Mouse (Mus musculus) forebrain, embryonic 16.5 days (tissue): ENCODE measurements around the gene Ms4a18. TPM values are rescaled to one million over a fixed set of nuclear protein-coding genes. Genes with fewer than 3 reads are reported as not detected.
A peak's percentile ranks its signal among the peaks of the same experiment; 100 is the strongest.

Experiments
- ATAC-seq: fragments of 200-750 bp; cut with Nextera tagmentation; 2 replicates; pipeline ENCODE4 v1.8.0; 2017; ENCODE audit warnings: mild to moderate bottlenecking, moderate library complexity
- H3K27ac ChIP-seq: fragments of 300-500 bp; sonication (generic); 2 replicates; pipeline ENCODE4 v1.5.1; 2014; ENCODE audit warnings: low read length, control low read depth
- H3K27me3 ChIP-seq: fragments of 300-500 bp; sonication (generic); replicated peaks from 2 replicates; pipeline ENCODE4 v1.6.1; 2014; ENCODE audit warnings: low read length; ENCODE audit not compliant: control insufficient read depth, insufficient read depth
- H3K36me3 ChIP-seq: fragments of 300-500 bp; sonication (generic); 2 replicates; pipeline ENCODE4 v1.6.1; 2014; ENCODE audit not compliant: control insufficient read depth, insufficient read depth
- H3K4me1 ChIP-seq: fragments of 300-500 bp; sonication (generic); replicated peaks from 2 replicates; pipeline ENCODE4 v1.6.1; 2014; ENCODE audit warnings: low read length; ENCODE audit not compliant: control insufficient read depth, insufficient read depth
- H3K4me2 ChIP-seq: fragments of 300-500 bp; sonication (generic); 2 replicates; pipeline ENCODE4 v1.6.1; 2014; ENCODE audit warnings: mild to moderate bottlenecking, low read length, control low read depth
- H3K4me3 ChIP-seq: fragments of 300-500 bp; sonication (generic); replicated peaks from 2 replicates; pipeline ENCODE4 v1.5.1; 2014; ENCODE audit warnings: mild to moderate bottlenecking, low read length, control low read depth
- H3K9ac ChIP-seq: fragments of 300-500 bp; sonication (generic); replicated peaks from 2 replicates; pipeline ENCODE4 v1.6.1; 2014; ENCODE audit warnings: low read depth, low read length, control low read depth
- H3K9me3 ChIP-seq: fragments of 300-500 bp; sonication (generic); 2 replicates; pipeline ENCODE4 v1.6.1; 2016; ENCODE audit warnings: low read length; ENCODE audit not compliant: control insufficient read depth
- WGBS: fragments of 180-500 bp; shearing (Covaris S2); extraction: QIAGEN DNeasy Blood & Tissue Kit; methylation state at CpG from one replicate; pipeline ENCODE4 v1.1.7; 2014; 5-methylcytosine and 5-hydroxymethylcytosine counted together
- polyA plus RNA-seq: library from polyadenylated mRNA; unstranded; fragments of >200 nt; fragmentation: Nextera tagmentation; extraction: Ambion mirVana; gene quantifications from 2 replicates; pipeline ENCODE4 v1.2.1, GENCODE M21; 2015

The Ms4a18 gene
- polyA plus RNA-seq, 1 experiment from 2014 or later: not detected

DNA sequence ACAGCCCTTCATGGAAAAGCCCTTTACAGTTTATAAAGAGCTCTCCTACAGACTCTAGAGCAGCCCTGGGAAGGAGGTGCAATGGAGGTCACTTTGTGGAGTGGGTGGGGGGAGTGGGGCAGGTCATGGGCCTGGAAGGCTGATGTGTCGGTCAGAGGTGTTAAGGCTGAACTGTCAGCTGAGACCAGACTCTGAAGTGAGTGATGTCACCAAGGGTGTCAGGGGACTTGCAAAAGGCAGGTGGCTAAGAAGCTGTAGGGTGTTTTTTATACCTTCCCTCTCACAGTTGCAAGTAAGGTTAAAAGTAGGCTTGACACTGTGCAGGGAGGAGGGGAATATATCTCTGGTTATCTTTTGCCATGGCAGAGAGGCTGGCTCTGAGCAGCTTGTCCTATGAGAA, 27.1 kb downstream of the Ms4a18 start:
- H3K27ac ChIP-seq: no peak overlapping the region
- H3K4me1 ChIP-seq: no peaks in the 10 kb centered on the region
- H3K9ac ChIP-seq: no peak overlapping the region
- H3K27me3 ChIP-seq: no peaks in the 10 kb centered on the region
- WGBS: 63% methylated on average over 1 of the region's 1 CpGs
- ATAC-seq: no peak
- no peaks in the 10 kb centered on the region for H3K36me3 ChIP-seq
- no peak overlapping the region for H3K4me3 ChIP-seq
- H3K4me2 ChIP-seq: no peak overlapping the region
- H3K9me3 ChIP-seq: no peaks in the 10 kb centered on the region

DNA sequence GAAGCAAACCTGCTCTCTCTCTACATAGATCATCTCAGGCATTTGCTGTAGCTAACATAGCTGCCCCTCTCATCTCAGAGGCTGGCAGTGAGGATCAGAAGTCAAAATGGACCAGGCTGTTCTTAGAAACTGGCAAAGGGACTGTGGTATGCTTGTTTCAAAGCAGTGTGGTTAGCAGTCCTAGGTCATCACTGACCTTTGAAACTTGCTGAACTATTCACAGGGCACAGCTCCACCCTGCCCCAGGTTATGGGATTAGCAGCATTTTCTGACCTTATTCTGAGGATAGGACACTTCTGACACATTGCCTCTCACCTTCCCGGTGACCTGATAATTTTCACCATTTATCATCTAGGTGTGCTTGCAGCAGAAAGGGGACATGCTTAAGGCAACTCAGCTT, 29.3 kb downstream of the Ms4a18 start:
- no peaks in the 10 kb centered on the region for H3K36me3 ChIP-seq
- no peak overlapping the region for H3K27ac ChIP-seq
- no peaks in the 10 kb centered on the region for H3K9me3 ChIP-seq
- H3K27me3 ChIP-seq: no peaks in the 10 kb centered on the region
- no peak overlapping the region for H3K4me3 ChIP-seq
- H3K9ac ChIP-seq: no peak overlapping the region
- no peaks in the 10 kb centered on the region for H3K4me1 ChIP-seq
- no peak for ATAC-seq
- no peak overlapping the region for H3K4me2 ChIP-seq
- WGBS: 88% methylated on average over 1 of the region's 1 CpGs

- H3K36me3 ChIP-seq: no peaks in the 10 kb centered on the region
- H3K27me3 ChIP-seq: no peaks in the 10 kb centered on the region
- H3K4me1 ChIP-seq: no peaks in the 10 kb centered on the region
- H3K9ac ChIP-seq: no peak overlapping the region
- ATAC-seq: no peak
- H3K4me2 ChIP-seq: no peak overlapping the region
- WGBS: 87% methylated on average over 4 of the region's 4 CpGs
- H3K4me3 ChIP-seq: no peak overlapping the region
- no peak overlapping the region for H3K27ac ChIP-seq
- no peaks in the 10 kb centered on the region for H3K9me3 ChIP-seq
Measured at GRCm38 (mm10) chr19:10985889-10986288, 31.9 kb downstream of the Ms4a18 start.

DNA sequence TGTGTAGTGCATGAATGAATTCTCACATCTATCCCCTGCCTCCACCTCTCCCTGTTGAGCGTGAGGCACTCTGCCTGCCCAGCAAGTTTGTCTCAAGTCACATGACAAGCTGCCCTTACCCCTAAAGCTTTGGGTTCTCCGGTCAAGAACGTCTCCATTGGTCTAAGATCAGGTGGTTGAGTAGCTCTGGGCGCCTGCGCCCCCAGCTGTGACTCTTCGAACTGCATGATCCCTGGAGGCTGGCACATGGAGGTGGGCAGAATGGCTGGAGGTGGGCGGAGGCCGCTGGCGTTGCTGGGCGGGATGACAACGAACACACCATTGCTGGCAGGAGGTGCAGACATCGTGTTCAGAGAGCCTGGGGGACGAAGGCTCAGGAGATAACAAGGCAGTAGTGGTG, 33.3 kb downstream of the Ms4a18 start:
- Histone ChIP-seq H3K9me3 (no peaks in the 10 kb centered on the region), H3K27ac (no peak overlapping the region), H3K4me3 (no peak overlapping the region), H3K4me1 (0 out of 2 replicates have a peak, but pooled peaks cover 2% of the 10 kb centered on the region), H3K9ac (no peak overlapping the region), H3K36me3 (no peaks in the 10 kb centered on the region), H3K27me3 (no peaks in the 10 kb centered on the region), H3K4me2 (no peak overlapping the region)
- no peak for ATAC-seq
- WGBS: 80% methylated on average over 13 of the region's 13 CpGs

GRCm38 (mm10) chr19:10983146-10983545, 34.7 kb downstream of the Ms4a18 start:
- H3K4me1 ChIP-seq: 0 out of 2 replicates have a peak, but pooled peaks cover 2% of the 10 kb centered on the region
- no peak overlapping the region for H3K4me3 ChIP-seq
- H3K27ac ChIP-seq: no peak overlapping the region
- H3K4me2 ChIP-seq: no peak overlapping the region
- H3K27me3 ChIP-seq: no peaks in the 10 kb centered on the region
- H3K9me3 ChIP-seq: no peaks in the 10 kb centered on the region
- H3K9ac ChIP-seq: no peak overlapping the region
- H3K36me3 ChIP-seq: no peaks in the 10 kb centered on the region
- WGBS: 30% methylated on average over 14 of the region's 14 CpGs
- no peak for ATAC-seq

GRCm38 (mm10) chr19:10980210-10980609, 37.6 kb downstream of the Ms4a18 start:
- Histone ChIP-seq H3K4me2 (no peak overlapping the region), H3K4me3 (no peak overlapping the region), H3K36me3 (no peaks in the 10 kb centered on the region), H3K9me3 (no peaks in the 10 kb centered on the region), H3K27me3 (no peaks in the 10 kb centered on the region), H3K4me1 (0 out of 2 replicates have a peak, but pooled peaks cover 2% of the 10 kb centered on the region), H3K27ac (no peak overlapping the region), H3K9ac (no peak overlapping the region)
- no peak; the same call in 1 of the 2 replicates for ATAC-seq
- 92% methylated on average over 5 of the region's 5 CpGs for WGBS

- Histone ChIP-seq H3K9me3 (no peaks in the 10 kb centered on the region), H3K4me2 (peak overlapping the region; percentile 26), H3K36me3 (no peaks in the 10 kb centered on the region), H3K27ac (no peak overlapping the region), H3K4me1 (0 out of 2 replicates have a peak, but pooled peaks cover 2% of the 10 kb centered on the region), H3K27me3 (no peaks in the 10 kb centered on the region), H3K4me3 (no peak overlapping the region), H3K9ac (0 out of 2 replicates have a peak overlapping the region, but pooled peaks have one; percentile 19)
- ATAC-seq: peak; percentile 43
- 11% methylated on average over 18 of the region's 18 CpGs for WGBS
Measured at GRCm38 (mm10) chr19:10979184-10980168, 38.4 kb downstream of the Ms4a18 start.

- WGBS: 42% methylated on average over 4 of the region's 4 CpGs
Measured at GRCm38 (mm10) chr19:10976318-10976717, 41.5 kb downstream of the Ms4a18 start.

DNA sequence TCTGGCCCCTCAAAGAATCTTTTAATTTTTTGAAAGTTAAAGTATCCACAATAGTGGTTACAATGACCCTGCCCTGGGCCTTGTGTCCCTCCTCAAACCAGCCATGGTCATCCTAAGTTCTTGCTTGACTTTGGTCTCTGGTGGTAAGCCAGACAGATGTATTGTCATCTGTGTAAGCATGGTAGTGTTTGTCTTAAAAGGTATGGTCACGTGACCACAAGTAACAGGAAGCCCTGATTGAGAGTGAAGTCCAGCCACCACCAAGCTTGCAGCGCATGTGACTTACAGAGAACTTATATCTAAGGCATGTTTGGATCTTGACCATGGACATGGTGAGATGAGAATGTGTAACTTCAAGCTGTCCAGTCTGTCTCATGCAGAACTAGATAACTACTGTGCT, 42.6 kb downstream of the Ms4a18 start:
- H3K27ac ChIP-seq: no peak overlapping the region
- no peaks in the 10 kb centered on the region for H3K27me3 ChIP-seq
- no peak overlapping the region for H3K9ac ChIP-seq
- H3K36me3 ChIP-seq: no peaks in the 10 kb centered on the region
- peaks cover 8% of the 10 kb centered on the region; the same call in 1 of the 2 replicates for H3K9me3 ChIP-seq
- 84% methylated on average over 2 of the region's 2 CpGs for WGBS
- no peak overlapping the region for H3K4me2 ChIP-seq
- no peak for ATAC-seq
- 0 out of 2 replicates have a peak, but pooled peaks cover 2% of the 10 kb centered on the region for H3K4me1 ChIP-seq
- H3K4me3 ChIP-seq: no peak overlapping the region

More at GRCm38 (mm10) chr19:10976318-10976717, 41.5 kb downstream of the Ms4a18 start:
- Histone ChIP-seq H3K9ac (no peak overlapping the region), H3K4me2 (no peak overlapping the region), H3K4me3 (no peak overlapping the region), H3K27me3 (no peaks in the 10 kb centered on the region), H3K36me3 (no peaks in the 10 kb centered on the region), H3K27ac (no peak overlapping the region), H3K4me1 (0 out of 2 replicates have a peak, but pooled peaks cover 2% of the 10 kb centered on the region), H3K9me3 (peaks cover 6% of the 10 kb centered on the region; the same call in 1 of the 2 replicates)
- ATAC-seq: no peak
